In genomic region chr15:77819894-77820387, GRCm38 (mm10) we compare ENCODE assay signal across 7 mouse cellular contexts. TPM values are rescaled to one million over a fixed set of nuclear protein-coding genes. Genes with fewer than 3 reads are reported as not detected.
DNase-seq lines count a peak whose midpoint lies in the region; ATAC-seq and TF ChIP-seq lines count a peak whose summit lies in the region.

No protein-coding gene starts in this region.

- DNase-seq in thymus, adult 2 months: peak; percentile 31
- no peak for DNase-seq in thymus, postnatal 10 days (ENCODE audit: low spot score in 2 of 2)
- peak; percentile 95 for DNase-seq in cerebellum, adult 11 months
- peak; percentile 86 for DNase-seq in lung, postnatal 25 days (ENCODE audit: low spot score)
- DNase-seq in midbrain, embryonic 10.5 days (ENCODE audit: low spot score): no peak

- no peak overlapping the region for H3K4me2 ChIP-seq in kidney, embryonic 14.5 days (replicated peaks; ENCODE audit: low read depth, low read length)

- no peaks in the 10 kb centered on the region for H3K9me3 ChIP-seq in kidney, embryonic 14.5 days (ENCODE audit: control insufficient read depth, low read length)
- H3K9me3 ChIP-seq in midbrain, embryonic 10.5 days (replicated peaks): no peaks in the 10 kb centered on the region

- peak; percentile 28 for ATAC-seq in granulocyte monocyte progenitor cell, adult 5-6 weeks (replicated peaks; ENCODE audit: poor library complexity, severe bottlenecking)
- no peak for ATAC-seq in kidney, embryonic 14.5 days (ENCODE audit: low FRiP score, low TSS enrichment)

- no peak overlapping the region for H3K9ac ChIP-seq in kidney, embryonic 14.5 days (ENCODE audit: low read depth, low read length)

- TF ChIP-seq CTCF in thymus, adult 2 months (IDR thresholded peaks at IDR 0.05; ENCODE audit: borderline replicate concordance, control insufficient read depth, extremely low read depth, insufficient read depth, low read length, poor library complexity): no peak

- H3K27me3 ChIP-seq in thymus, adult 2 months (ENCODE audit: control insufficient read depth, insufficient read depth, low read length): no peaks in the 10 kb centered on the region
- no peaks in the 10 kb centered on the region for H3K27me3 ChIP-seq in kidney, embryonic 14.5 days (ENCODE audit: control insufficient read depth, insufficient read depth, low read length)
- no peaks in the 10 kb centered on the region for H3K27me3 ChIP-seq in midbrain, embryonic 10.5 days (ENCODE audit: low read depth, poor library complexity, severe bottlenecking)

- TF ChIP-seq POLR2A in thymus, adult 2 months (IDR thresholded peaks at IDR 0.05; ENCODE audit: control insufficient read depth, extremely low read depth, insufficient read depth, low read length, poor library complexity): no peak

- 14% methylated on average over 10 of the region's 10 CpGs for WGBS in thymus, adult 2 months
- 76% methylated on average over 10 of the region's 10 CpGs for WGBS in kidney, embryonic 14.5 days
- 81% methylated on average over 10 of the region's 10 CpGs for WGBS in midbrain, embryonic 10.5 days

- peaks cover 75% of the 10 kb centered on the region for H3K4me1 ChIP-seq in thymus, adult 2 months (replicated peaks; ENCODE audit: control insufficient read depth, insufficient read depth, low read length)
- peaks cover 75% of the 10 kb centered on the region for H3K4me1 ChIP-seq in kidney, embryonic 14.5 days (ENCODE audit: control insufficient read depth, insufficient read depth, low read length)
- H3K4me1 ChIP-seq in midbrain, embryonic 10.5 days: peaks cover 69% of the 10 kb centered on the region

- H3K27ac ChIP-seq in thymus, adult 2 months (ENCODE audit: control insufficient read depth, insufficient read depth, low read length): peak overlapping the region; percentile 35; the same call in 1 of the 2 replicates
- H3K27ac ChIP-seq in kidney, embryonic 14.5 days (ENCODE audit: low read depth, low read length): peak overlapping the region; percentile 67
- no peak overlapping the region; the same call in 1 of the 2 replicates for H3K27ac ChIP-seq in midbrain, embryonic 10.5 days (replicated peaks)

- H3K36me3 ChIP-seq in thymus, adult 2 months (ENCODE audit: control insufficient read depth, insufficient read depth, low read length): 0 out of 2 replicates have a peak, but pooled peaks cover 7% of the 10 kb centered on the region
- no peaks in the 10 kb centered on the region; the same call in 1 of the 2 replicates for H3K36me3 ChIP-seq in kidney, embryonic 14.5 days (ENCODE audit: control insufficient read depth, insufficient read depth, low read length)
- no peaks in the 10 kb centered on the region for H3K36me3 ChIP-seq in midbrain, embryonic 10.5 days

- no peak overlapping the region for H3K4me3 ChIP-seq in thymus, adult 2 months (ENCODE audit: control insufficient read depth, insufficient read depth, low read length)
- H3K4me3 ChIP-seq in kidney, embryonic 14.5 days (ENCODE audit: low read length): no peak overlapping the region
- H3K4me3 ChIP-seq in midbrain, embryonic 10.5 days: no peak overlapping the region

RNA-seq across cellular contexts. Expression of gene Myh9, which starts 22.0 kb away (rescaled TPM):
- polyA plus RNA-seq in thymus, adult 2 months (2012; rRNA removed): 167 and 193 TPM in 2 replicates
- total RNA-seq in granulocyte monocyte progenitor cell, adult 5-6 weeks (2014; fragmentation: Nextera tagmentation): 199 and 315 TPM in 2 replicates
- total RNA-seq in granulocyte monocyte progenitor cell, adult 5-6 weeks (2017): 285 and 305 TPM in 2 replicates
- 43.8 and 72.3 TPM in 2 replicates for polyA plus RNA-seq in kidney, embryonic 14.5 days (2014; fragmentation: Nextera tagmentation; extraction: Ambion mirVana)
- polyA plus RNA-seq in midbrain, embryonic 10.5 days (2016; fragmentation: Nextera tagmentation; extraction: Ambion mirVana): 29.0 and 29.4 TPM in 2 replicates

Comparison
In these comparisons a context has a peak if more than half of its experiments do, and no peak if none do; other contexts are left out.
1. DNase-seq: peak in thymus, adult 2 months (single experiment), cerebellum, adult 11 months (single experiment) and lung, postnatal 25 days (single experiment); none in thymus, postnatal 10 days (0 of 2) and midbrain, embryonic 10.5 days (single experiment).